Mouse (Mus musculus): ENCODE data around the gene Snapc3.

GRCm38 (mm10) chr4:83427696-83428095, 10.2 kb downstream of the Snapc3 start:
- TF ChIP-seq ZMIZ1 (IDR thresholded peaks at IDR 0.05; ENCODE audit: low read depth, low read length) (no peak), GABPA (IDR thresholded peaks at IDR 0.05; ENCODE audit: insufficient replicate concordance, low read depth, low read length) (no peak)

All from CH12.LX (cell line).